Mouse (Mus musculus): ENCODE results near the gene Smchd1.

- TF ChIP-seq CTCF (conservative IDR thresholded peaks at IDR 0.05; ENCODE audit: low read length) (no peak), POU5F1 (IDR thresholded peaks at IDR 0.05; ENCODE audit: borderline replicate concordance, low read length) (no peak), NANOG (IDR thresholded peaks at IDR 0.05; ENCODE audit: borderline replicate concordance, low read length) (no peak)
Observed at GRCm38 (mm10) chr17:71417008-71417407, 58.1 kb downstream of the Smchd1 start.
